Mouse (Mus musculus): ENCODE measurements around the gene Txndc15.
A peak's percentile ranks its signal among the peaks of the same experiment; 100 is the strongest.

Gene Txndc15

DNA sequence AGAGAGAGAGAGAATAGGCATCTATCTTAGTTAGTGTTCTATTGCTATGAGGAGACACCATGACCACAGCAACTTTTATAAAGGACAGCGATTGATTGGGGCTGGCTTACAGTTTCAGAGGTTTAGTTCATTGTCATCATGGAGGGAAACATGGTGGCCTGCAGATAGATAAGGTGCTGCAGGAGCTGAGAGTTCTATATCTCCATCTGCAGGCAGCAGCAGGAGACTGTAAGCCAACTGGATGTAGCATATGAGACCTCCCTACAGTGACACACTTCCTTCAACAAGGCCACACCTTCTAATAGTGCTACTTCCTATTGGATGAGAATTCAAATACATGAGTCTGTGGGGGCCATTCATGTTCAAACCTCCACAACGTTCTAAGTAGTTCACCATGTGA, 17.7 kb downstream of the Txndc15 start:
- DNase-seq, result no peak

DNA sequence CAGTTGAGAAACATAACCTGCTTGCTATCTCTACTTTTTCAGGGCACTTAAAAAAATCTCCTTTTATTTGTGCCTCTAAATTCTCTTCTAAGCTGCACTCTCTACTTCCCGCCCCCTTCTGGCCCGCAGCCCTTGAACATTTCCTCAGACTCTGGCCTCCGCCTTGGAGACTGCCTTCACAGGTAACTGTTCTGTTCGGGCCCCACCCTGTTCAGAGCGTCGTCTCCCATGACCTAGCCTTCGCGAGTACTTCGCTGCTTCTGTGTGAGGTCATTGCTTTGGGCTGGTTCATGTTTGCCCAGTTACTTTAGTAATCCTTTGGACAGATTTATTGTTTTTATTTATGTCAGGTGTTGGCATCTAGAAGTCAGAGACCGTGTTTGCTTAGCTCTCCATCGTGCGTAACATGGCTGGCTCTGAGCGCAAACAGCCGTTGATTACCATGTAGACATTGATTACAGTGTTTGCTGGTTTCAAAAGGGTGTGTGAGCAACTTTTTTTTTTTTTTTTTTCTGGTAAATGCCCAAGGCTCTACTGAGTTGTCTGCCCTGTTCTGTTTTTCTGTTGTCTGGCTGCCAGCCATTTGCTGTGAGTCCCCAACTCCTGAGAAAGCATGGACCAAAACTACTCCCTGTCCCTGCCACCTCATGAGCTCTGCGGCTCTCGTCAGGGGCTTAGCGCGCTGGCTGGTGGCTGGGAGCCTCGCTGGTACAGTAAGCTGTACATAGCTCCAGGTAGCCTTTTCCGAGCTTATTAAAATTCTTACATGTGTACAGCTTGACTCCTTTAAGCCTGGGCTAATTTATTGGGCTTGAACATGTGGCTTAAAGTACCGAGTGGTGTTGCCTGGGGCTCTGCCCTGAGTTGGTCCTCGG, 19.4 kb downstream of the Txndc15 start:
- peak in 1 of 2 experiments; percentile 46 for DNase-seq

DNA sequence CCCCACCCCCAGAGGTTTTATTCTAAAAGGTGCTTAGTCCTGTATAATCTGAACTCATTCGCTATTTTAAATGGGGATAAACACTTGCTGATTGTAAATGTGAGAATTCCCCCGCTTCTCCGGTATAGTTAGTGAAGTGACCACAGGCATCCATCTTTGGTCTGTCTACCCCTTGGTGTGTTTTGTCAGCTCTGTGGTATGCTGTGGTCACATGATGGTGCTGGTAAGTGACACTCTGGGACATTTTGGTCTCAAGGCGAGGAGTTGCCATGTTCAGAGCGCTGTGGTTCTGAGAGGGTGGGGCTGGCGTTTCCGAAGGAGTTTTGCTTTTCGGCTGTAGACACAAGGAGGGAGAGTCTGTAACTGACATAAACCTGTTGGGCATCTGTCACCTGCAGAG, 23.4 kb downstream of the Txndc15 start:
- DNase-seq, result no peak

DNA sequence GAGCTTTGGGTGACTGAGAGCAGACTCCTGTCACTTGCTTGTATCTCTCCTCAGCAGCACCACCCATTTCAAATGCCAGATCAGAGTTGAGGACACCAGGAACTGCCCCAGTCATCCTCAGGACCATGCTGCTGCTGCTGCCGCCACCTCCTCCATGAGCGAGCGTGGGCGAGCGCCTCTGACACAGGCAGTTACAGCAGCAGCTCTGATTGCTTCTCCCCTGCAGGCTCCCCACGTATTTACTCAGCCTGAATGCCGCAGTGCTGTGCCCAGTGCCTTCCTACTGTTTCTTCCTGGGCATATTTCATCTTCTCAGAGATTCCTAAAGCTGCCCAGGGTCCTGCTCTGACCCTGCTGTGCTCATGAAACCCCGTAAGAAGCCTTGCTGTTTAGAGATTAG, 27.9 kb downstream of the Txndc15 start:
- DNase-seq, result no peak

DNA sequence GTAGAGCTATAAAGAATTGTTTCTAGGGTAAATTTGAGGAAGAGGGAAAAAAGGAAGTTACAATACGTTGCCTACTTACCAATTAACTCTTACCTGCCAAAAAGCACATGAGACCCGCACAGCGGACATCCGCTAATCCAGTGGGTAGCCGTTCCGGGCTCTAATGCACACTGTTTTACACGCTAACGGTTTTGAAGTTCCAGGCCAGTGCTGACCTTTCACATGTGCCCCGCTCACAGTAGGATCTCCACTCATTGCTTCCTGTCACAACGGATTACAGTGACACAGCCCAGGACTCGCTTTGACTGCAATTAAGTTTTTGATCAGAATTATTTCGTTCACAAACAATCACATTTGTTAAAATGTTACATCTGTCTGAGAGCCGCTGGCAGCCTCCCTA, 39.9 kb downstream of the Txndc15 start:
- DNase-seq, result no peak

DNA sequence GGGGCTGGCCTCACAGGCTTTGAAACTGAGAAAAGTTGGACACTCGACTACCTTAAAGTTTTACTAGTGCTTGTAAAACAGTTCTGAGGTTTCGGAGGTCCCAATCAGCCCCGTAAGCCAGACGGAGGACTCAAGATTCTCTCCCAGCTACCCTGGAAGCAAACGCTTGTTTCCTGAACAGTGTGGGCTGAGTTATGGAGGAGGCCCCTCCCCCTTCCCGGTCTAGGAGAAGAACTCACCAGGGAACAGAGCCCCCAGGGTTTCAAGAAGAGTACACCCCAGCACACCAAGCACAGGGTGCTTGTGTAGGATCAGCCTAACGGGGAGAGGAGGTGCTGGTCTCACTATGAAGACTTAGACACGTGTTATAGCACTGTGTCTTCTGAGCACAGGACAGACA, 42.3 kb downstream of the Txndc15 start:
- DNase-seq, result peak in 1 of 2 experiments; percentile 39

DNA sequence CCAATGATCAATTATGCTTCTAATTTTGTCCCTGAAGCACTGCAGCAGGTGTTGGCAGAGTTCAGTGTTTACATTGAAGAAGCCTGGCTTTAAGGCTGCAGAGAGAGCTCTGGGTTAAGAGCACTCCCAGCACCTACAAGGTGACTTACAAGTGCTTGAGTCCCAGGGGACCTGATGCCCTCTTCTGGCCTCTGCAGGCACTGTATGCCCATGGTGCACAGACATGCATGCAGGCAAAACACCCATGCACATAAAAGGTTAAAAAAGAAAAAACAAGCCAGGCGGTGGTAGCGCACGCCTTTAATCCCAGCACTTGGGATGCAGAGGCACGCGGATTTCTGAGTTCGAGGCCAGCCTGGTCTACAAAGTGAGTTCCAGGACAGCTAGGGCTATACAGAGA, 43.2 kb downstream of the Txndc15 start:
- DNase-seq, result peak in 1 of 2 experiments; percentile 37

DNA sequence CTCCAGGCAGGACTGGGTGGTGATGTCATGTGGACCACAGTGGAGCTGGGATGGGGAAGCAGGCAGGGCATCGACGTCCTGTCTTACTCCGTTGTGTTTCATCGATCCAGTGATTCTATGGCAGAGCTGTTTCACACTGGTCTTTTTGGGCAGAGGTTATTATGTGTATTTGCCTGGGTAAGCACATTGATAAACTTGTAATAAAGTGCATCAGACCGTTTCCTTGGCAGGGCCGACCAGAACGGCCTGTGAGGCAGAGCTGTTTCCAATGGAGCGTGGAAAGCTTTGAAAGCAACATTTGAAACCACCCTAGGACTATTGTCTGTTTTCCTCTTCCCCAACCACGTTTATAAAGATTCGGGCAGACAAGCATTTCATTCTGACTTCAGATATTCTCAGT, 46.1 kb downstream of the Txndc15 start:
- peak; percentile 43 to 44 for DNase-seq

DNA sequence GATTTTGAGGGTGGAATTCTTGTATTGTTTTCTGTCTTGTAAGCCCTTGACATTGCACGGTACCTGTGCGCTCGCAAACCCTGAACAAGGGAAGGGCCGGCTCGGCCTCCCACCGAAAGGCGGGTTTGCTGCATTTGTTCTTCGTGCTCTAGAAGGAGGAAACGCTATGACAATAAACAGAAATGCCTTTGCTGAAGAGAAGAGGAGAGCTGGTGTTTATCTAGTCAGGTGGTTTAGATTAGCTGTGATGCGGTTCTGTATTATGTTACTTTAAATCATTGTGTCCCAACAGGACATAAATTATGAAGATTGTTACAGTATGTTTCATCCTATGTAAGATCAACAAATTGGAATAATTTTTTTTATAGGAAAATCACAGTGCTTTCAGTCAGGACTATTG, 47.0 kb downstream of the Txndc15 start:
- DNase-seq, result no peak

DNA sequence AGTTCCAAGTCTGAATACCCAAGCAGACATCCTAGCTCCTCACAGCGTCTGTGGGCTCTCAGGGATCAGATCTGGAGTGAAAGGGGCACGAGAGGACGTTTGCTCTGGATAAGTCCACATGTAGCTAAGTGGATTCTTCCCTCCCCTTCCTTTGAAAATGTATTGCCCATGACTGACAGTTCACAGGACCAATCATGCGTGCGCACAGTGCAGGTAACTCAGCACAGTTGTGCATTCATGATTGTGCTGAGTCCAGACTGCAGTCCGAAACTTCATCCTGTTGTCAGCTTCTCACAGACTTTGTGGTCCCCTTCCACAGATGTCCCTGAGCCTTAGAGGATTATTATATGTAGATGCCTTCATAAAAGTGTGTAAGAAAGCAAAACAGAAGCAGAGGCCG, 59.9 kb downstream of the Txndc15 start:
- DNase-seq, result no peak

DNA sequence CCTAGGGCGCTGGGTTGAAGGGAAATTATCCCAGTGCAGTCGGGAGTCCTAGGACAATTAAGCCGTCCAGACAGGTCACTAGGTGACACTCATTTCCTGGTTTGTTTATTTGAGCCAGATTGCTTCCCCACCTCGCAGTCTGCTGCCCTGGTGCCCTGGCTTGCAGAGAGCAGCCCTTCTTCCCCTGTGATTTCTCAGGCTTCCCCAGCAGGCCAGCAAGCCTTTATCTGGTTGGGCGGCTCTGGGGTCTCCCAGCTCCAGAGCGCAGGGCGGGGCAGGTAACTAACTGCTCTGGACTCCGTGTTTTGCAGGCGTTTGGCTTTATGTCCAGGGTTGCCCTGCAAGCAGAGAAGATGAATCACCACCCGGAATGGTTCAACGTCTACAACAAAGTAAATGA, 60.6 kb downstream of the Txndc15 start:
- DNase-seq, result no peak

Measured in kidney, postnatal 36 days (tissue).